Mouse (Mus musculus): Measurements from ENCODE around the gene Slc35a3. TPM values are rescaled to one million over a fixed set of nuclear protein-coding genes. Genes with fewer than 3 reads are reported as not detected.

Gene Slc35a3
- polyA plus RNA-seq, 1 experiment from 2014 or later: 14.8 TPM

GRCm38 (mm10) chr3:116637693-116638476 is 74.7 kb downstream of the Slc35a3 start:
- Histone ChIP-seq H3K27me3 (ENCODE audit: insufficient read depth, low read length) (no peaks in the 10 kb centered on the region), H3K4me3 (replicated peaks; ENCODE audit: low read depth, low read length) (no peak overlapping the region), H3K27ac (no peak overlapping the region), H3K4me2 (ENCODE audit: low read length) (no peak overlapping the region), H3K9ac (ENCODE audit: low read depth, low read length) (no peak overlapping the region), H3K9me3 (replicated peaks; ENCODE audit: low read length) (no peaks in the 10 kb centered on the region), H3K36me3 (ENCODE audit: insufficient read depth, low read length) (peaks cover 65% of the 10 kb centered on the region), H3K4me1 (replicated peaks; ENCODE audit: insufficient read depth, low read length) (no peaks in the 10 kb centered on the region)
- no peak for TF ChIP-seq CTCF (IDR thresholded peaks at IDR 0.05; ENCODE audit: low read depth)
- DNase-seq (ENCODE audit: low spot score) (no peak), ATAC-seq (replicated peaks; ENCODE audit: low FRiP score, low read depth) (no peak)
- WGBS: 86% methylated on average over 9 of the region's 9 CpGs

GRCm38 (mm10) chr3:116635799-116636198 is 76.8 kb downstream of the Slc35a3 start:
- 62% methylated on average over 5 of the region's 5 CpGs for WGBS
- Histone ChIP-seq H3K36me3 (ENCODE audit: insufficient read depth, low read length) (peaks cover 58% of the 10 kb centered on the region), H3K27ac (no peak overlapping the region), H3K27me3 (ENCODE audit: insufficient read depth, low read length) (no peaks in the 10 kb centered on the region), H3K4me1 (replicated peaks; ENCODE audit: insufficient read depth, low read length) (no peaks in the 10 kb centered on the region), H3K4me2 (ENCODE audit: low read length) (no peak overlapping the region), H3K9ac (ENCODE audit: low read depth, low read length) (no peak overlapping the region), H3K4me3 (replicated peaks; ENCODE audit: low read depth, low read length) (no peak overlapping the region), H3K9me3 (replicated peaks; ENCODE audit: low read length) (no peaks in the 10 kb centered on the region)
- TF ChIP-seq CTCF (IDR thresholded peaks at IDR 0.05; ENCODE audit: low read depth): no peak
- no peak for ATAC-seq (replicated peaks; ENCODE audit: low FRiP score, low read depth)
- DNase-seq (ENCODE audit: low spot score): no peak

DNA sequence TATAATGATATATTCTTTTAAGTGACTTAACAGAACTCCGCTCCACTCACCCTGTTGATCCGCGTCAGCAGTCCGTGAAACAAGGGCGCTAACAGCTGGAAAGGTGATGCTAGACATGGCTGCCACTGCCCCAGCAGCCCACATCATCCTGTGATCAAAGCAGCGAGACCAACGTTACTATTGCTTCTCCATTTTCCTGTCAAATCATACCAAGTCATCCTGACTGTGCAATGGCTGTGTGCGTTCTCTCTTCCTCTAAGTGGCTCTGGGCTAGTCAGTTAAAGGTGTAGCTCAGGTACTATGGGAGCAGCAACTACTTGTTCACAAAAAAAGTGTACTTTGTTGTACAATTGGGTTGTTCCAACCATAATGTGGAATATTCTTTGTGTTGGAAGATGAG is 77.8 kb downstream of the Slc35a3 start:
- Histone ChIP-seq H3K27ac (no peak overlapping the region), H3K4me1 (replicated peaks; ENCODE audit: insufficient read depth, low read length) (no peaks in the 10 kb centered on the region), H3K9me3 (replicated peaks; ENCODE audit: low read length) (no peaks in the 10 kb centered on the region), H3K4me3 (replicated peaks; ENCODE audit: low read depth, low read length) (no peak overlapping the region), H3K36me3 (ENCODE audit: insufficient read depth, low read length) (peaks cover 61% of the 10 kb centered on the region), H3K9ac (ENCODE audit: low read depth, low read length) (no peak overlapping the region), H3K4me2 (ENCODE audit: low read length) (no peak overlapping the region), H3K27me3 (ENCODE audit: insufficient read depth, low read length) (no peaks in the 10 kb centered on the region)
- no peak for DNase-seq (ENCODE audit: low spot score)
- TF ChIP-seq CTCF (IDR thresholded peaks at IDR 0.05; ENCODE audit: low read depth): no peak
- no peak for ATAC-seq (replicated peaks; ENCODE audit: low FRiP score, low read depth)
- WGBS: 88% methylated on average over 8 of the region's 8 CpGs

DNA sequence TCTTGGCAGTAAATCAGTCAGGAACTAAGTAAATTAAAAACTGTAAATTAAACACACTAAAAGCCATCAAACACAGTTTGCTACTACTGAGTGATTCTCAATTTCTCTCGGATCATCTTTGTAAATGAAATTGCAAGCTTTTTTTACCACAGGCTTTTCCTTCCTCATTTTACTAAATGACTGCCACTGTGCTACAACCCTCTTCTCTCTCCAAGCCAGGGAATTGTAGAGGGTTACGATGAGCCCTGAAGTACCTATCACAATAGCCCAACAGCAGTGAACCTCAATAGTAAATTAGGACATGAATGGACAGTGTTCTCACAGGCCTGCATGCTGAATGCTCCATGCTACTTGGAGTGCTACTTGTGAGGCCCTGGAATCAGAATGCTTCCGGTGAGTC is 78.5 kb downstream of the Slc35a3 start:
- no peaks in the 10 kb centered on the region for H3K27me3 ChIP-seq (ENCODE audit: insufficient read depth, low read length)
- TF ChIP-seq CTCF (IDR thresholded peaks at IDR 0.05; ENCODE audit: low read depth): no peak
- no peak overlapping the region for H3K4me2 ChIP-seq (ENCODE audit: low read length)
- DNase-seq (ENCODE audit: low spot score): no peak
- WGBS: 89% methylated on average over 3 of the region's 3 CpGs
- H3K4me3 ChIP-seq (replicated peaks; ENCODE audit: low read depth, low read length): no peak overlapping the region
- H3K36me3 ChIP-seq (ENCODE audit: insufficient read depth, low read length): peaks cover 53% of the 10 kb centered on the region
- H3K9me3 ChIP-seq (replicated peaks; ENCODE audit: low read length): no peaks in the 10 kb centered on the region
- no peaks in the 10 kb centered on the region for H3K4me1 ChIP-seq (replicated peaks; ENCODE audit: insufficient read depth, low read length)
- no peak overlapping the region for H3K27ac ChIP-seq
- no peak overlapping the region for H3K9ac ChIP-seq (ENCODE audit: low read depth, low read length)
- ATAC-seq (replicated peaks; ENCODE audit: low FRiP score, low read depth): no peak

DNA sequence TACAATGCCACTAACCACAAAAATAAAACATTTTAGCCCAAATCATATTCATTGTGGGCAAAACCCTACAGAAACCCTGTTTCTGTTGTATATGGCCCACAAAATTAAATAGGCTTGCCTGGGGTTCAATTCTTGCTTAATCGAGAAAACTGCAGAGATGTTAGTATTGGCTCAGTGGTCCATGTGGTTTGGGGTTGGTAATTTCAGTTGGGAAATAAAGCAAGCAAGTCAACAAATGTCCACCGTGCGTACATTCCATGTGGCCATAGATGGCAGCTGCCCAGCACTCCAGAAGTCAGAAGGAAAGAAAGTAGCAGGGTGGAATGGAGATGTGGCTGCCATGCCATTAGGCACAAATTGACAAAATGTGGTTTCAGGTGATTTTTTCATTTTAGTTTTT is 79.7 kb downstream of the Slc35a3 start:
- H3K4me1 ChIP-seq (replicated peaks; ENCODE audit: insufficient read depth, low read length): no peaks in the 10 kb centered on the region
- DNase-seq (ENCODE audit: low spot score): no peak
- no peak overlapping the region for H3K9ac ChIP-seq (ENCODE audit: low read depth, low read length)
- H3K27me3 ChIP-seq (ENCODE audit: insufficient read depth, low read length): no peaks in the 10 kb centered on the region
- H3K27ac ChIP-seq: no peak overlapping the region
- H3K9me3 ChIP-seq (replicated peaks; ENCODE audit: low read length): no peaks in the 10 kb centered on the region
- TF ChIP-seq CTCF (IDR thresholded peaks at IDR 0.05; ENCODE audit: low read depth): no peak
- H3K36me3 ChIP-seq (ENCODE audit: insufficient read depth, low read length): peaks cover 44% of the 10 kb centered on the region
- no peak overlapping the region for H3K4me3 ChIP-seq (replicated peaks; ENCODE audit: low read depth, low read length)
- H3K4me2 ChIP-seq (ENCODE audit: low read length): no peak overlapping the region
- WGBS: 90% methylated on average over 3 of the region's 3 CpGs
- no peak for ATAC-seq (replicated peaks; ENCODE audit: low FRiP score, low read depth)

- no peak for DNase-seq (ENCODE audit: low spot score)
- no peak for TF ChIP-seq CTCF (IDR thresholded peaks at IDR 0.05; ENCODE audit: low read depth)
- Histone ChIP-seq H3K4me1 (replicated peaks; ENCODE audit: insufficient read depth, low read length) (no peaks in the 10 kb centered on the region), H3K36me3 (ENCODE audit: insufficient read depth, low read length) (peaks cover 33% of the 10 kb centered on the region), H3K27me3 (ENCODE audit: insufficient read depth, low read length) (no peaks in the 10 kb centered on the region), H3K4me3 (replicated peaks; ENCODE audit: low read depth, low read length) (no peak overlapping the region), H3K4me2 (ENCODE audit: low read length) (no peak overlapping the region), H3K27ac (no peak overlapping the region), H3K9ac (ENCODE audit: low read depth, low read length) (no peak overlapping the region), H3K9me3 (replicated peaks; ENCODE audit: low read length) (no peaks in the 10 kb centered on the region)
- 82% methylated on average over 1 of the region's 1 CpGs for WGBS
- ATAC-seq (replicated peaks; ENCODE audit: low FRiP score, low read depth): no peak
These were observed 81.2 kb downstream of the Slc35a3 start for GRCm38 (mm10) chr3:116631459-116631858.
